Mouse (Mus musculus) stomach, embryonic 16.5 days (tissue): ENCODE measurements around the gene Arpc5. TPM values are rescaled to one million over a fixed set of nuclear protein-coding genes. Genes with fewer than 3 reads are reported as not detected.
"Not testable (repeated sequence)": the region's sequence is repeated elsewhere in the genome, so short reads cannot be mapped to it uniquely, and the experiment has no call there.

ENCODE experiments used
- ATAC-seq: fragments of 200-750 bp; cut with Nextera tagmentation; 2 replicates; pipeline ENCODE4 v1.8.0; 2017; ENCODE audit warnings: moderate number of reproducible peaks, moderate TSS enrichment; ENCODE audit not compliant: insufficient read depth, low FRiP score
- H3K27ac ChIP-seq: fragments of 300-500 bp; sonication (generic); 2 replicates; pipeline ENCODE4 v1.5.1; 2014; ENCODE audit warnings: low read length
- H3K27me3 ChIP-seq: fragments of 300-500 bp; sonication (generic); 2 replicates; pipeline ENCODE4 v1.6.1; 2014; ENCODE audit warnings: low read length, control low read depth, mixed read lengths; ENCODE audit not compliant: control insufficient read depth, insufficient read depth
- H3K36me3 ChIP-seq: fragments of 300-500 bp; sonication (generic); 2 replicates; pipeline ENCODE4 v1.6.1; 2014; ENCODE audit warnings: low read length; ENCODE audit not compliant: control insufficient read depth, insufficient read depth
- H3K4me1 ChIP-seq: fragments of 300-500 bp; sonication (generic); 2 replicates; pipeline ENCODE4 v1.6.1; 2014; ENCODE audit warnings: low read length, control low read depth, mixed read lengths; ENCODE audit not compliant: control insufficient read depth, insufficient read depth
- H3K4me2 ChIP-seq: fragments of 300-500 bp; sonication (generic); 2 replicates; pipeline ENCODE4 v1.6.1; 2014; ENCODE audit warnings: low read depth, low read length, mixed read lengths
- H3K4me3 ChIP-seq: fragments of 300-500 bp; sonication (generic); replicated peaks from 2 replicates; pipeline ENCODE4 v1.5.1; 2014; ENCODE audit warnings: mild to moderate bottlenecking, low read length
- H3K9ac ChIP-seq: fragments of 300-500 bp; sonication (generic); 2 replicates; pipeline ENCODE4 v1.6.1; 2014; ENCODE audit warnings: low read length
- H3K9me3 ChIP-seq: fragments of 300-500 bp; sonication (generic); replicated peaks from 2 replicates; pipeline ENCODE4 v1.6.1; 2016; ENCODE audit warnings: low read length, control low read depth; ENCODE audit not compliant: control insufficient read depth
- WGBS: fragments of 180-500 bp; shearing (Covaris S2); extraction: QIAGEN DNeasy Blood & Tissue Kit; methylation state at CpG from one replicate; pipeline ENCODE4 v1.1.7; 2014; 5-methylcytosine and 5-hydroxymethylcytosine counted together
- polyA plus RNA-seq: library from polyadenylated mRNA; unstranded; fragments of >200 nt; fragmentation: Nextera tagmentation; extraction: Ambion mirVana; gene quantifications from 2 replicates; pipeline ENCODE4 v1.2.1, GENCODE M21; 2015

Arpc5 gene
- polyA plus RNA-seq, 1 experiment from 2014 or later: 355 TPM

GRCm38 (mm10) chr1:152771016-152771415 is 4.7 kb downstream of the Arpc5 start:
- no peak overlapping the region for H3K27ac ChIP-seq
- ATAC-seq: no peak
- no peak overlapping the region for H3K4me2 ChIP-seq
- 94% methylated on average over 9 of the region's 9 CpGs for WGBS
- H3K4me3 ChIP-seq: no peak overlapping the region
- no peak overlapping the region for H3K9ac ChIP-seq
- no peaks in the 10 kb centered on the region for H3K27me3 ChIP-seq
- H3K9me3 ChIP-seq: no peaks in the 10 kb centered on the region
- peaks cover 19% of the 10 kb centered on the region; the same call in 1 of the 2 replicates for H3K36me3 ChIP-seq
- 0 out of 2 replicates have a peak, but pooled peaks cover 2% of the 10 kb centered on the region for H3K4me1 ChIP-seq

GRCm38 (mm10) chr1:152774601-152775000 is 8.3 kb downstream of the Arpc5 start:
- H3K4me3 ChIP-seq, H3K27me3 ChIP-seq, H3K4me2 ChIP-seq, ATAC-seq, H3K9me3 ChIP-seq, H3K4me1 ChIP-seq, H3K9ac ChIP-seq, H3K27ac ChIP-seq: not testable (repeated sequence)
- 78% methylated on average over 3 of the region's 3 CpGs for WGBS
- H3K36me3 ChIP-seq: peaks cover 23% of the 10 kb centered on the region

- ATAC-seq: peak; percentile 80; the same call in 1 of the 2 replicates
- Histone ChIP-seq H3K9me3 (no peaks in the 10 kb centered on the region), H3K4me2 (no peak overlapping the region), H3K27me3 (no peaks in the 10 kb centered on the region), H3K4me1 (no peaks in the 10 kb centered on the region), H3K4me3 (no peak overlapping the region), H3K9ac (no peak overlapping the region), H3K27ac (no peak overlapping the region), H3K36me3 (peaks cover 11% of the 10 kb centered on the region)
- 24% methylated on average over 10 of the region's 10 CpGs for WGBS
Observed at GRCm38 (mm10) chr1:152779071-152779737, 12.9 kb downstream of the Arpc5 start.

- H3K4me2 ChIP-seq: no peak overlapping the region
- H3K9ac ChIP-seq: no peak overlapping the region
- WGBS: 93% methylated on average over 8 of the region's 8 CpGs
- no peaks in the 10 kb centered on the region for H3K36me3 ChIP-seq
- no peaks in the 10 kb centered on the region for H3K9me3 ChIP-seq
- no peaks in the 10 kb centered on the region for H3K4me1 ChIP-seq
- no peaks in the 10 kb centered on the region for H3K27me3 ChIP-seq
- no peak overlapping the region for H3K27ac ChIP-seq
- ATAC-seq: no peak
- no peak overlapping the region for H3K4me3 ChIP-seq
Observed at GRCm38 (mm10) chr1:152784620-152785019, 18.3 kb downstream of the Arpc5 start.

GRCm38 (mm10) chr1:152785446-152785845 is 19.1 kb downstream of the Arpc5 start:
- H3K9me3 ChIP-seq, ATAC-seq, H3K27ac ChIP-seq, H3K4me1 ChIP-seq, H3K4me3 ChIP-seq, H3K4me2 ChIP-seq, H3K36me3 ChIP-seq, H3K27me3 ChIP-seq, H3K9ac ChIP-seq: not testable (repeated sequence)
- 72% methylated on average over 3 of the region's 3 CpGs for WGBS

GRCm38 (mm10) chr1:152786953-152787352 is 20.6 kb downstream of the Arpc5 start:
- H3K36me3 ChIP-seq: no peaks in the 10 kb centered on the region
- no peak for ATAC-seq
- H3K27ac ChIP-seq: no peak overlapping the region
- 82% methylated on average over 4 of the region's 4 CpGs for WGBS
- no peaks in the 10 kb centered on the region for H3K27me3 ChIP-seq
- no peaks in the 10 kb centered on the region for H3K9me3 ChIP-seq
- peaks cover 4% of the 10 kb centered on the region; the same call in 1 of the 2 replicates for H3K4me1 ChIP-seq
- H3K9ac ChIP-seq: no peak overlapping the region
- no peak overlapping the region for H3K4me2 ChIP-seq
- no peak overlapping the region for H3K4me3 ChIP-seq

GRCm38 (mm10) chr1:152788121-152788660 is 21.8 kb downstream of the Arpc5 start:
- H3K36me3 ChIP-seq: no peaks in the 10 kb centered on the region
- WGBS: 39% methylated on average over 4 of the region's 4 CpGs
- H3K27me3 ChIP-seq: no peaks in the 10 kb centered on the region
- no peak overlapping the region for H3K4me2 ChIP-seq
- ATAC-seq: no peak
- peaks cover 4% of the 10 kb centered on the region; the same call in 1 of the 2 replicates for H3K4me1 ChIP-seq
- H3K9me3 ChIP-seq: no peaks in the 10 kb centered on the region
- no peak overlapping the region for H3K9ac ChIP-seq
- no peak overlapping the region for H3K27ac ChIP-seq
- no peak overlapping the region for H3K4me3 ChIP-seq

GRCm38 (mm10) chr1:152790254-152790653 is 23.9 kb downstream of the Arpc5 start:
- H3K27ac ChIP-seq: no peak overlapping the region
- ATAC-seq: no peak
- WGBS: 33% methylated on average over 12 of the region's 12 CpGs

GRCm38 (mm10) chr1:152790821-152791220 is 24.5 kb downstream of the Arpc5 start:
- H3K36me3 ChIP-seq: no peaks in the 10 kb centered on the region
- no peak overlapping the region for H3K4me3 ChIP-seq
- 14% methylated on average over 6 of the region's 6 CpGs for WGBS
- peak; percentile 32; the same call in 1 of the 2 replicates for ATAC-seq
- no peak overlapping the region for H3K27ac ChIP-seq
- H3K27me3 ChIP-seq: no peaks in the 10 kb centered on the region
- peaks cover 4% of the 10 kb centered on the region; the same call in 1 of the 2 replicates for H3K4me1 ChIP-seq
- no peaks in the 10 kb centered on the region for H3K9me3 ChIP-seq
- no peak overlapping the region for H3K9ac ChIP-seq
- H3K4me2 ChIP-seq: no peak overlapping the region

More at GRCm38 (mm10) chr1:152790254-152790653, 23.9 kb downstream of the Arpc5 start:
- peaks cover 4% of the 10 kb centered on the region; the same call in 1 of the 2 replicates for H3K4me1 ChIP-seq
- no peaks in the 10 kb centered on the region for H3K36me3 ChIP-seq
- H3K9me3 ChIP-seq: no peaks in the 10 kb centered on the region
- H3K4me3 ChIP-seq: no peak overlapping the region
- H3K4me2 ChIP-seq: no peak overlapping the region
- H3K27me3 ChIP-seq: no peaks in the 10 kb centered on the region
- H3K9ac ChIP-seq: no peak overlapping the region
